Mouse (Mus musculus) MEL (cell line): ENCODE measurements around the gene Gm49601. TPM values are rescaled to one million over a fixed set of nuclear protein-coding genes. Genes with fewer than 3 reads are reported as not detected.

Experiments used
- DNase-seq: peaks from one replicate; pipeline ENCODE4 v3.0.0; 2011; ENCODE audit warnings: low read depth, low spot score
- H3K27ac ChIP-seq: 2 replicates; pipeline ENCODE4 v1.5.1; 2012; ENCODE audit warnings: low read depth, mild to moderate bottlenecking, control low read depth, low read length, moderate library complexity; ENCODE audit not compliant: control insufficient read depth
- H3K27me3 ChIP-seq, 2 experiments: fragments of 150-350 bp in 1 of 2; sonication (generic) in 1 of 2; 2 replicates each; pipeline ENCODE4 v1.6.1; 2012; ENCODE audit warnings: low read length in 2 of 2, mild to moderate bottlenecking in 2 of 2, improper control_type of control experiment in 1 of 2, moderate library complexity in 1 of 2; ENCODE audit not compliant: insufficient read depth in 2 of 2, control insufficient read depth in 1 of 2
- H3K36me3 ChIP-seq, 2 experiments: 2 replicates each; pipeline ENCODE4 v1.6.1; 2012 to 2014; ENCODE audit warnings: low read length in 2 of 2, improper control_type of control experiment in 1 of 2, inconsistent platforms in 1 of 2, mild to moderate bottlenecking in 1 of 2; ENCODE audit not compliant: insufficient read depth in 2 of 2, control insufficient read depth in 1 of 2
- H3K4me1 ChIP-seq, 2 experiments: fragments of 150-350 bp in 1 of 2; sonication (generic) in 1 of 2; 2 replicates each; pipeline ENCODE4 v1.6.1; 2012; ENCODE audit warnings: low read length in 2 of 2, improper control_type of control experiment in 1 of 2, mild to moderate bottlenecking in 1 of 2; ENCODE audit not compliant: insufficient read depth in 2 of 2, control insufficient read depth in 1 of 2
- H3K4me3 ChIP-seq, 2 experiments: fragments of 150-350 bp in 1 of 2; sonication (generic) in 1 of 2; 2 replicates each; pipeline ENCODE4 v1.5.1; 2012; ENCODE audit warnings: low read depth in 2 of 2, low read length in 2 of 2, mild to moderate bottlenecking in 2 of 2, moderate library complexity in 2 of 2, control low read depth in 1 of 2, improper control_type of control experiment in 1 of 2; ENCODE audit not compliant: control insufficient read depth in 1 of 2, insufficient read depth in 1 of 2
- H3K79me2 ChIP-seq: 2 replicates; pipeline ENCODE4 v1.6.1; 2012; ENCODE audit warnings: mild to moderate bottlenecking, low read length, moderate library complexity; ENCODE audit not compliant: control insufficient read depth, poor library complexity, insufficient read depth
- H3K9ac ChIP-seq: 2 replicates; pipeline ENCODE4 v1.6.1; 2012; ENCODE audit warnings: low read depth, mild to moderate bottlenecking, control low read depth, low read length, moderate library complexity; ENCODE audit not compliant: control insufficient read depth, poor library complexity, severe bottlenecking
- H3K9me3 ChIP-seq: fragments of 150-350 bp; sonication (generic); replicated peaks from 2 replicates; pipeline ENCODE4 v1.6.1; 2012; ENCODE audit warnings: mild to moderate bottlenecking, low read length, improper control_type of control experiment, moderate library complexity; ENCODE audit not compliant: insufficient read depth
- BHLHE40 ChIP-seq: IDR thresholded peaks from 2 replicates; pipeline ENCODE4 v1.6.1; 2012; ENCODE audit warnings: low read depth, mild to moderate bottlenecking, inconsistent platforms, low read length, improper control_type of control experiment, borderline replicate concordance
- CHD1 ChIP-seq: IDR thresholded peaks from 2 replicates; pipeline ENCODE4 v1.6.1; 2012; ENCODE audit warnings: low read depth, mild to moderate bottlenecking, inconsistent platforms, low read length, improper control_type of control experiment
- CTCF ChIP-seq, 3 experiments: IDR thresholded peaks in 2 of 3; conservative IDR thresholded peaks in 1 of 3; 2 replicates each; pipeline ENCODE4 v1.5.1; 2011 to 2012; ENCODE audit warnings: low read length in 3 of 3, low read depth in 2 of 3, mild to moderate bottlenecking in 2 of 3, improper control_type of control experiment in 1 of 3, inconsistent platforms in 1 of 3, mixed read lengths in 1 of 3, moderate library complexity in 1 of 3; ENCODE audit not compliant: control insufficient read depth in 1 of 3, insufficient read depth in 1 of 3, poor library complexity in 1 of 3, severe bottlenecking in 1 of 3
- E2F4 ChIP-seq: IDR thresholded peaks from 2 replicates; pipeline ENCODE4 v1.6.1; 2011; ENCODE audit warnings: low read depth, low read length, improper control_type of control experiment, borderline replicate concordance
- ETS1 ChIP-seq: IDR thresholded peaks from 2 replicates; pipeline ENCODE4 v1.6.1; 2012; ENCODE audit warnings: low read depth, mild to moderate bottlenecking, inconsistent platforms, low read length, improper control_type of control experiment, moderate library complexity
- GATA1 ChIP-seq: IDR thresholded peaks from 2 replicates; pipeline ENCODE4 v1.6.1; 2011; ENCODE audit warnings: low read depth, low read length, improper control_type of control experiment
- MEF2A ChIP-seq: IDR thresholded peaks from 2 replicates; pipeline ENCODE4 v1.6.1; 2014; ENCODE audit warnings: low read depth, mild to moderate bottlenecking, inconsistent platforms, low read length, improper control_type of control experiment; ENCODE audit not compliant: poor library complexity, insufficient replicate concordance, severe bottlenecking; ENCODE audit errors: extremely low read depth
- NELFE ChIP-seq: IDR thresholded peaks from 2 replicates; pipeline ENCODE4 v1.6.1; 2011; ENCODE audit warnings: low read depth, low read length, improper control_type of control experiment
- NRF1 ChIP-seq: IDR thresholded peaks from 2 replicates; pipeline ENCODE4 v1.6.1; 2014; ENCODE audit warnings: low read depth, mild to moderate bottlenecking, inconsistent platforms, low read length, improper control_type of control experiment, moderate library complexity; ENCODE audit not compliant: poor library complexity, insufficient read depth, severe bottlenecking
- POLR2A ChIP-seq, 2 experiments: IDR thresholded peaks; 2 replicates each; pipeline ENCODE4 v1.6.1; 2011 to 2012; ENCODE audit warnings: low read length in 2 of 2, mild to moderate bottlenecking in 2 of 2, control low read depth in 1 of 2, improper control_type of control experiment in 1 of 2, low read depth in 1 of 2, moderate library complexity in 1 of 2; ENCODE audit not compliant: control insufficient read depth in 1 of 2, insufficient read depth in 1 of 2, poor library complexity in 1 of 2
- RAD21 ChIP-seq: IDR thresholded peaks from 2 replicates; pipeline ENCODE4 v1.6.1; 2011; ENCODE audit warnings: mild to moderate bottlenecking, low read depth, low read length, improper control_type of control experiment
- RCOR1 ChIP-seq: IDR thresholded peaks from 2 replicates; pipeline ENCODE4 v1.6.1; 2012; ENCODE audit warnings: low read depth, mild to moderate bottlenecking, inconsistent platforms, low read length, improper control_type of control experiment
- USF1 ChIP-seq: IDR thresholded peaks from 2 replicates; pipeline ENCODE4 v1.6.1; 2014; ENCODE audit warnings: low read depth, mild to moderate bottlenecking, inconsistent platforms, low read length, improper control_type of control experiment, moderate library complexity
- USF2 ChIP-seq, 2 experiments: IDR thresholded peaks; 2 replicates each; pipeline ENCODE4 v1.6.1; 2011 to 2012; ENCODE audit warnings: improper control_type of control experiment in 2 of 2, low read length in 2 of 2, borderline replicate concordance in 1 of 2, inconsistent platforms in 1 of 2, low read depth in 1 of 2, mild to moderate bottlenecking in 1 of 2; ENCODE audit not compliant: insufficient read depth in 1 of 2
- ZKSCAN1 ChIP-seq: IDR thresholded peaks from 2 replicates; pipeline ENCODE4 v1.6.1; 2012; ENCODE audit warnings: low read depth, mild to moderate bottlenecking, inconsistent platforms, low read length, improper control_type of control experiment, moderate library complexity
- ZMIZ1 ChIP-seq: IDR thresholded peaks from 2 replicates; pipeline ENCODE4 v1.6.1; 2012; ENCODE audit warnings: low read depth, mild to moderate bottlenecking, inconsistent platforms, low read length, improper control_type of control experiment, moderate library complexity
- ZNF384 ChIP-seq: IDR thresholded peaks from 2 replicates; pipeline ENCODE4 v1.6.1; 2012; ENCODE audit warnings: low read depth, mild to moderate bottlenecking, inconsistent platforms, low read length, improper control_type of control experiment
- polyA plus RNA-seq, 2 experiments: library from polyadenylated mRNA; stranded (reverse) in 1 of 2; unstranded in 1 of 2; fragments of >175 nt in 1 of 2; fragments of >200 nt in 1 of 2; gene quantifications; 2 replicates each; pipeline versions ENCODE4 v1.2.1 to v1.2.4; 2012; ENCODE audit warnings: low replicate concordance in 2 of 2, low read depth in 1 of 2; ENCODE audit not compliant: insufficient read length in 2 of 2, insufficient read depth in 1 of 2, missing spikeins in 1 of 2
- total RNA-seq: library from RNA; depleted of rRNA; stranded (reverse); fragments of 300-350 nt; gene quantifications from 2 replicates; pipeline ENCODE4 v1.2.3, GENCODE M21; 2012

Gm49601 gene
- total and polyA plus RNA-seq, 3 experiments = 1.5 to 4.6 TPM; not detected in 1

DNA sequence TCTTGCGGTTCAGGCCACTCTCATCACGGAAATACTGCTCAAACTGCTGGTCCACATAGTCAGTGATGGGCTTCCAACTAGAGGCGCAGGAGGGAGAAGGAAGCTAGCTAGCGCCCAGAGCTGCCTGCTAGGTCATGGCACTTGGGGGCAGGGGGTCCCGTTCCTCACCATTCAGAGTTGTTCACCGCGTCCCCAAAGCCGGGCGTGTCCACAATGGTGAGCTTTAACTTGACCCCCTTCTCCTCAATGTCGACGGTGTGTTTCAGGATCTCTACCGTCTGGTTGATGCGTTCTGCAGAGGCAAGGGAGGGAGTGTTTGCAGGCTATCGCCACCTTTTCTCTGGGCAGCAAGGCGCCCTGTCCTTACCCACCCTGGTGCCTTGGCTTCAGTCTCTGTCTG, 1.6 kb downstream of the Gm49601 start:
- Histone ChIP-seq H3K27ac (no peak overlapping the region), H3K9me3 (no peaks in the 10 kb centered on the region), H3K27me3 (no peaks in the 10 kb centered on the region), H3K36me3 (peaks cover 0 to 5% of the 10 kb centered on the region in 2 experiments; a peak in 2 of 4 replicates), H3K4me3 (no peak overlapping the region), H3K4me1 (peaks cover 0 to 9% of the 10 kb centered on the region in 2 experiments; a peak in 2 of 4 replicates), H3K9ac (no peak overlapping the region), H3K79me2 (peaks cover 1% of the 10 kb centered on the region; the same call in 1 of the 2 replicates)
- TF ChIP-seq USF1 (no peak), NRF1 (no peak), USF2 (IDR thresholded peaks at IDR 0.05; ENCODE audit: borderline replicate concordance in 1 of 2, insufficient read depth in 1 of 2, low read depth in 1 of 2, low read length in 2 of 2) (no peak)
- DNase-seq = no peak

GRCm38 (mm10) chr16:18623751-18624540, 2.3 kb downstream of the Gm49601 start:
- Histone ChIP-seq H3K9me3 (no peaks in the 10 kb centered on the region), H3K9ac (no peak overlapping the region), H3K79me2 (0 out of 2 replicates have a peak, but pooled peaks cover 1% of the 10 kb centered on the region), H3K27me3 (no peaks in the 10 kb centered on the region), H3K4me3 (no peak overlapping the region), H3K27ac (no peak overlapping the region), H3K36me3 (peaks cover 0 to 5% of the 10 kb centered on the region in 2 experiments; a peak in 2 of 4 replicates), H3K4me1 (peaks cover 0 to 9% of the 10 kb centered on the region in 2 experiments; a peak in 3 of 4 replicates)
- TF ChIP-seq RAD21 (no peak), E2F4 (no peak), USF1 (peak; percentile 46; the same call in 1 of the 2 replicates), ZKSCAN1 (no peak), ZMIZ1 (no peak)
- no peak for DNase-seq

DNA sequence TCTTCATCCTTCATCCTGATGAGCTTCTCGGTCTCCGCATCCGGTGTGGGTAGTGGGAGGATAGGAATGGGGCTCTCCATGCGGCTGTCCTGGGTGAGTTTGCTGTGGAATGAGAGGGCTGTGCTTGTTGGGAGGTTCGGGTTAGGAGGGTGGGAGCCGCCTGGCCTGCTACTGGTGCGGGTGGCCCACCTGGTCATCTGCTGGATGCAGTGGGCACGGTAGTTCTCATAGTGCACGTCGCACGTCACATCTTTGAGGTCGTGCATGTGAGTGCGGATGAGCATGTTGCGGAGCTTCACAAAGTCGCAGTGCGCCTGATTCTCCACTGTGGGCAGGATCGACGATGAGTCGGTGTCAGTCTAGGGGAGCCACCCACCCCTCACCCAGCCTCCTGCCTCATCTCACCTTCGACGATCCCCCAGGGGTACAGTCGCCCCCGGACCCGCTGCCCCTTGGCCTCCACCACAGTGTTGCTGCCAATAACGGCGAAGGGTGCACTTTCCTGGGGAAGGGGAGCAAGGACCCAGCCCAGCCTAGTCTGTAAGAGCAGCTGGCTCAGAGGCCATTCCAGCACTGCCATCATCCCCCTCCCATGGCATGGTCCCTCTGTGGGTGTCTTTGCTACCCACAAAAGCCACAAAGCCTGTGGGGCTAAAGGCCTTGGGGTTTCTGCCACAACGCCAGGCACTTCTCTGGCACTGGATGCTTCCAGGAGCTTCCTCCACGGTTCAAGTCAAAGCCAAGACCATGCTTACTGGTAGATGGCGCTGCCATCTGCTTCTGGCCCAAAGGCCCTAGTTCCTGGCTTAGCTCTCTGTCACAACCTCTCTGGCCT, 3.1 kb downstream of the Gm49601 start:
- no peak for DNase-seq
- Histone ChIP-seq H3K36me3 (peaks cover 0 to 2% of the 10 kb centered on the region in 2 experiments; a peak in 1 of 4 replicates), H3K4me3 (no peak overlapping the region), H3K9ac (no peak overlapping the region), H3K79me2 (0 out of 2 replicates have a peak, but pooled peaks cover 1% of the 10 kb centered on the region), H3K27ac (no peak overlapping the region), H3K9me3 (no peaks in the 10 kb centered on the region), H3K27me3 (no peaks in the 10 kb centered on the region), H3K4me1 (peaks cover 0 to 9% of the 10 kb centered on the region in 2 experiments; a peak in 3 of 4 replicates)
- no peak for TF ChIP-seq USF2 (IDR thresholded peaks at IDR 0.05; ENCODE audit: borderline replicate concordance in 1 of 2, insufficient read depth in 1 of 2, low read depth in 1 of 2, low read length in 2 of 2)
- no peak for TF ChIP-seq ZNF384
- TF ChIP-seq RCOR1 = no peak
- TF ChIP-seq NELFE = no peak
- no peak for TF ChIP-seq USF1
- no peak for TF ChIP-seq CTCF (IDR thresholded peaks at IDR 0.05 in 2 of 3, conservative IDR thresholded peaks at IDR 0.05 in 1 of 3; ENCODE audit: control insufficient read depth in 1 of 3, insufficient read depth in 1 of 3, low read depth in 2 of 3, low read length in 3 of 3, poor library complexity in 1 of 3, severe bottlenecking in 1 of 3)
- TF ChIP-seq CHD1 = no peak
- no peak for TF ChIP-seq POLR2A (IDR thresholded peaks at IDR 0.05; ENCODE audit: control insufficient read depth in 1 of 2, insufficient read depth in 1 of 2, low read depth in 1 of 2, low read length in 2 of 2, poor library complexity in 1 of 2)
- TF ChIP-seq BHLHE40 = no peak
- TF ChIP-seq E2F4 = no peak
- no peak for TF ChIP-seq GATA1
- TF ChIP-seq ETS1 = no peak
- no peak for TF ChIP-seq MEF2A
- TF ChIP-seq RAD21 = no peak
